Mouse (Mus musculus) liver, embryonic 13.5 days (tissue): ENCODE data around the gene Ocel1. TPM values are rescaled to one million over a fixed set of nuclear protein-coding genes. Genes with fewer than 3 reads are reported as not detected.
A peak's percentile ranks its signal among the peaks of the same experiment; 100 is the strongest.

ENCODE experiments used
- ATAC-seq: fragments of 200-750 bp; cut with Nextera tagmentation; 2 replicates; pipeline ENCODE4 v1.8.0; 2017; ENCODE audit warnings: low read depth, mild to moderate bottlenecking, moderate number of reproducible peaks, moderate library complexity
- DNase-seq: peaks from one replicate; pipeline ENCODE4 v3.0.0; 2022
- H3K27ac ChIP-seq: fragments of 300-500 bp; sonication (generic); 2 replicates; pipeline ENCODE4 v1.5.1; 2015; ENCODE audit warnings: moderate library complexity, mild to moderate bottlenecking, inconsistent platforms
- H3K27me3 ChIP-seq: fragments of 300-500 bp; sonication (generic); 2 replicates; pipeline ENCODE4 v1.6.1; 2015; ENCODE audit warnings: mild to moderate bottlenecking, inconsistent platforms
- H3K36me3 ChIP-seq: fragments of 300-500 bp; sonication (generic); 2 replicates; pipeline ENCODE4 v1.6.1; 2015; ENCODE audit warnings: mild to moderate bottlenecking, inconsistent platforms
- H3K4me1 ChIP-seq: fragments of 300-500 bp; sonication (generic); replicated peaks from 2 replicates; pipeline ENCODE4 v1.6.1; 2015; ENCODE audit warnings: inconsistent platforms
- H3K4me2 ChIP-seq: fragments of 300-500 bp; sonication (generic); 2 replicates; pipeline ENCODE4 v1.6.1; 2015; ENCODE audit warnings: inconsistent platforms, mild to moderate bottlenecking, moderate library complexity
- H3K4me3 ChIP-seq: fragments of 300-500 bp; sonication (generic); replicated peaks from 2 replicates; pipeline ENCODE4 v1.5.1; 2015; ENCODE audit warnings: mild to moderate bottlenecking, inconsistent platforms
- H3K9ac ChIP-seq: fragments of 300-500 bp; sonication (generic); 2 replicates; pipeline ENCODE4 v1.6.1; 2015; ENCODE audit warnings: mild to moderate bottlenecking, inconsistent platforms
- H3K9me3 ChIP-seq: fragments of 300-500 bp; sonication (generic); replicated peaks from 2 replicates; pipeline ENCODE4 v1.6.1; 2016; ENCODE audit warnings: inconsistent platforms
- WGBS: fragments of 180-500 bp; shearing (Covaris S2); methylation state at CpG from one replicate; pipeline ENCODE4 v1.1.7; 2015; ENCODE audit not compliant: insufficient replicate concordance; 5-methylcytosine and 5-hydroxymethylcytosine counted together
- polyA plus RNA-seq: library from polyadenylated mRNA; unstranded; fragments of >200 nt; fragmentation: Nextera tagmentation; extraction: Ambion mirVana; gene quantifications from 2 replicates; pipeline ENCODE4 v1.2.1, GENCODE M21; 2015

Gene Ocel1
- polyA plus RNA-seq, 1 experiment from 2014 or later: 4.3 TPM

- Histone ChIP-seq H3K9me3 (no peaks in the 10 kb centered on the region), H3K4me1 (peaks cover 41% of the 10 kb centered on the region), H3K27me3 (no peaks in the 10 kb centered on the region), H3K4me3 (peak within 1 kb of the TSS; percentile 98), H3K9ac (peak within 1 kb of the TSS; percentile 98), H3K4me2 (peak within 1 kb of the TSS; percentile 89), H3K36me3 (peaks cover 43% of the 10 kb centered on the region), H3K27ac (peak within 1 kb of the TSS; percentile 87)
- DNase-seq: peak; percentile 97
- WGBS: 11% methylated on average over 33 of the region's 33 CpGs
- peak; percentile 87 for ATAC-seq
Observed at GRCm38 (mm10) chr8:71405401-71406098, 34.5 kb downstream of the Ocel1 start, which contains the start of gene Ankle1. Gene Ankle1 (plus strand): TSS chr8:71406010.

- WGBS: under 1% methylated on average over 55 of the region's 55 CpGs
- no peaks in the 10 kb centered on the region for H3K27me3 ChIP-seq
- peak; percentile 77 for ATAC-seq
Observed at GRCm38 (mm10) chr8:71406099-71407015, 35.3 kb downstream of the Ocel1 start.

GRCm38 (mm10) chr8:71407441-71407840 lies 36.3 kb downstream of the Ocel1 start:
- no peak for DNase-seq
- H3K9me3 ChIP-seq: no peaks in the 10 kb centered on the region
- H3K4me2 ChIP-seq: peak overlapping the region; percentile 89
- no peaks in the 10 kb centered on the region for H3K27me3 ChIP-seq
- ATAC-seq: no peak
- H3K4me3 ChIP-seq: peak overlapping the region; percentile 98
- H3K9ac ChIP-seq: peak overlapping the region; percentile 98
- 90% methylated on average over 14 of the region's 14 CpGs for WGBS
- H3K4me1 ChIP-seq: peaks cover 49% of the 10 kb centered on the region
- H3K36me3 ChIP-seq: peaks cover 35% of the 10 kb centered on the region
- H3K27ac ChIP-seq: no peak overlapping the region; the same call in 1 of the 2 replicates

More at GRCm38 (mm10) chr8:71406099-71407015, 35.3 kb downstream of the Ocel1 start:
- Histone ChIP-seq H3K36me3 (peaks cover 37% of the 10 kb centered on the region), H3K4me2 (peak overlapping the region; percentile 89), H3K27ac (peak overlapping the region; percentile 87), H3K4me3 (peak overlapping the region; percentile 98), H3K4me1 (peaks cover 43% of the 10 kb centered on the region), H3K9ac (peak overlapping the region; percentile 98), H3K9me3 (no peaks in the 10 kb centered on the region)
- DNase-seq: peak; percentile 77

- no peak overlapping the region for H3K9ac ChIP-seq
- DNase-seq (no peak), ATAC-seq (no peak)
- peaks cover 49% of the 10 kb centered on the region for H3K4me1 ChIP-seq
- H3K27me3 ChIP-seq: no peaks in the 10 kb centered on the region
- H3K4me2 ChIP-seq: no peak overlapping the region
- H3K36me3 ChIP-seq: peaks cover 35% of the 10 kb centered on the region
- H3K27ac ChIP-seq: no peak overlapping the region; the same call in 1 of the 2 replicates
- H3K9me3 ChIP-seq: no peaks in the 10 kb centered on the region
- no peak overlapping the region for H3K4me3 ChIP-seq
- 96% methylated on average over 4 of the region's 4 CpGs for WGBS
Observed at GRCm38 (mm10) chr8:71408231-71408630, 37.1 kb downstream of the Ocel1 start.

GRCm38 (mm10) chr8:71411535-71412273 lies 40.6 kb downstream of the Ocel1 start:
- H3K27ac ChIP-seq: no peak overlapping the region
- no peak overlapping the region for H3K4me2 ChIP-seq
- no peak overlapping the region for H3K4me3 ChIP-seq
- no peak overlapping the region for H3K9ac ChIP-seq
- 0 out of 2 replicates have a peak, but pooled peaks cover 3% of the 10 kb centered on the region for H3K27me3 ChIP-seq
- peaks cover 35% of the 10 kb centered on the region for H3K36me3 ChIP-seq
- H3K9me3 ChIP-seq: no peaks in the 10 kb centered on the region
- 38% methylated on average over 11 of the region's 11 CpGs for WGBS
- ATAC-seq: 0 out of 2 replicates have a peak, but pooled peaks have one; percentile 23
- peaks cover 23% of the 10 kb centered on the region for H3K4me1 ChIP-seq
- DNase-seq: no peak

GRCm38 (mm10) chr8:71422121-71422520 lies 51.0 kb downstream of the Ocel1 start:
- peaks cover 3% of the 10 kb centered on the region; the same call in 1 of the 2 replicates for H3K27me3 ChIP-seq
- no peak for ATAC-seq
- no peak overlapping the region for H3K4me2 ChIP-seq
- no peak overlapping the region for H3K9ac ChIP-seq
- no peaks in the 10 kb centered on the region for H3K4me1 ChIP-seq
- H3K9me3 ChIP-seq: no peaks in the 10 kb centered on the region
- no peak overlapping the region for H3K27ac ChIP-seq
- DNase-seq: no peak
- no peaks in the 10 kb centered on the region for H3K36me3 ChIP-seq
- no peak overlapping the region for H3K4me3 ChIP-seq

Other genes starting within 250 kb of the Ocel1 start
- gene Myo9b, start 98.6 kb upstream of the Ocel1 start, polyA plus RNA-seq: 6.8 and 7.3 TPM in 2 replicates
- 57.4 and 61.4 TPM in 2 replicates for gene Haus8, start 98.4 kb upstream of the Ocel1 start, polyA plus RNA-seq
- 52.1 and 55.8 TPM in 2 replicates for gene Use1, start 4.5 kb upstream of the Ocel1 start, polyA plus RNA-seq
- gene Nr2f6, start 10.7 kb downstream of the Ocel1 start, polyA plus RNA-seq: 18.8 and 19.2 TPM in 2 replicates
- gene Ushbp1, start 24.5 kb downstream of the Ocel1 start, polyA plus RNA-seq: 2.6 and 2.8 TPM in 2 replicates
- gene Babam1, start 25.6 kb downstream of the Ocel1 start, polyA plus RNA-seq: 65.1 and 74.8 TPM in 2 replicates
- 39.5 and 40.9 TPM in 2 replicates for gene Ankle1, start 34.7 kb downstream of the Ocel1 start, polyA plus RNA-seq
- gene Abhd8, start 92.4 kb downstream of the Ocel1 start, polyA plus RNA-seq: 12.3 and 13.2 TPM in 2 replicates
- 154 and 157 TPM in 2 replicates for gene Mrpl34, start 93.7 kb downstream of the Ocel1 start, polyA plus RNA-seq
- 50.9 and 51.6 TPM in 2 replicates for gene Dda1, start 97.9 kb downstream of the Ocel1 start, polyA plus RNA-seq
- gene Ano8, start 114.7 kb downstream of the Ocel1 start, polyA plus RNA-seq: 0.12 and 0.14 TPM in 2 replicates
- 6.8 and 7.3 TPM in 2 replicates for gene Gtpbp3, start 116.8 kb downstream of the Ocel1 start, polyA plus RNA-seq
- gene Plvap, start 140.5 kb downstream of the Ocel1 start, polyA plus RNA-seq: 24.3 and 28.4 TPM in 2 replicates
- 0.15 TPM in 2 replicates for gene Ccdc194, start 154.4 kb downstream of the Ocel1 start, polyA plus RNA-seq
- 34.1 and 36.0 TPM in 2 replicates for gene Bst2, start 166.2 kb downstream of the Ocel1 start, polyA plus RNA-seq
- 30.4 and 33.9 TPM in 2 replicates for gene Mvb12a, start 171.6 kb downstream of the Ocel1 start, polyA plus RNA-seq
- 0.53 and 0.66 TPM in 2 replicates for gene Tmem221, start 187.6 kb downstream of the Ocel1 start, polyA plus RNA-seq
- 0.13 and 0.14 TPM in 2 replicates for gene Nxnl1, start 195.3 kb downstream of the Ocel1 start, polyA plus RNA-seq
- 2.3 and 2.5 TPM in 2 replicates for gene Slc27a1, start 197.6 kb downstream of the Ocel1 start, polyA plus RNA-seq
- 104 and 110 TPM in 2 replicates for gene Pgls, start 220.9 kb downstream of the Ocel1 start, polyA plus RNA-seq
- 0.28 and 0.80 TPM in 2 replicates for gene Fam129c, start 226.3 kb downstream of the Ocel1 start, polyA plus RNA-seq
- 21.4 and 21.9 TPM in 2 replicates for gene Colgalt1, start 239.7 kb downstream of the Ocel1 start, polyA plus RNA-seq